Mouse (Mus musculus): Measurements from ENCODE around the gene Stat2. TPM values are rescaled to one million over a fixed set of nuclear protein-coding genes. Genes with fewer than 3 reads are reported as not detected.
"Not testable (repeated sequence)": the region's sequence is repeated elsewhere in the genome, so short reads cannot be mapped to it uniquely, and the experiment has no call there.

Gene Stat2
- total RNA-seq, 2 experiments from 2014 or later: 17.4 to 27.5 TPM

DNA sequence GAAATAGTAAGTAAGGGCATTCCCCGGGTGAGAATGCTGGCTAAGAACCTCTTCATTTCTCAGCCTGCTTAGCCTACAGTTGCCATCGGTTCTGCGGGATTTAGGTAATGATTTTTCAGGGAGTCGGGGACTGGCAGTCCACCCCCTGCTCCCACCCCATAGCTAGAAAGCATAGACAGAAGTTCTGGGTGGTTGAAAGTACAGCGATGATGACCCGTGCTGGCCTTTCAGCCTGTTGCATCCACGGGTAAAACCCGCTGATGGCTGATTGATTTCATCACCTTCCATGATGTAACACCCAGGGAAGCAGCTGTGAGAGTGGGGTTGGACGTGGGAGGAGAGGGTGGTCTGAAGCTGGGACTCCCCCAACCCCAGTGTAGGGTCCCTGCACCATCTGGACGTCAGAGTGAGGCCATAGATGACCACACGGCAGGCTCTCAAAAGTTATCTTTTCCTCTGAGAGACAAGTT lies 28.4 kb downstream of the Stat2 start, which contains the start of gene Il23a:
TSS of gene Il23a (minus strand) at position 51 of the 470 bp plus-strand sequence.
- DNase-seq: no peak

DNA sequence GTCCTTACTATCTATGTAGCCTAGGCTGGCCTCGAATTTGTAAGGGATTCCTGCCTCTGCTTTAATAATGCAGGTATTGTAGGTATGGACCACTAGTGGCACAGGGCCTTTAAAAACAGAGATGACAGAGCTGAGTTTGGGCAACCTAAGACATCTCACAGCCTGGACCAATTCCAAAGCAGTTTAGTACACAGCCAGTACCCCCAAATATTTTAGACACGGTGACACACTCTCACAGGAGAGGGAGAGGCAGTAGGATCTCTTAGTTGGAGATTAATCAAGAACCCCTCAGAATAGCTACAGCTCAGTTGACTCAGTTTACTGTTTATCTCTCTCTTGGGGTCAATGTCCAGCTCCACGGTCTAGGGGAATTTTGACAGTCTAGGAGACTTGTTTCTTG lies 32.0 kb downstream of the Stat2 start:
- DNase-seq: no peak

DNA sequence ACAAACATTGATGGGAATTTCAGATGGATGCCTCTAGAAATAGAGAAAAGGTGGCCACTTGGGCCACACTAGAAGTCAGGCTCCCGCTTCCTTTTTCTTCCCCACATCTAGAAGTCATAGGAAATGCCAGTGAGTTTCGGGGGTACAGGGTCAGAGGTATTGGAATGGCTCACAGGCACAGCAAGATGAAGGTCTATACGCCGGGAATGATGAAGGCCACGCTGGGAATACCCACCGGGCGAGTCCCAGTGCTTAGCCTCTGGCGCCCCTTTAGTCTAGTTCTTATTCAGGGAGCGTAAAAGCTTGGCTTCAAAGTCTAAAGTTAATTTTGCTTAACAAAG lies 32.4 kb downstream of the Stat2 start:
- DNase-seq: no peak

DNA sequence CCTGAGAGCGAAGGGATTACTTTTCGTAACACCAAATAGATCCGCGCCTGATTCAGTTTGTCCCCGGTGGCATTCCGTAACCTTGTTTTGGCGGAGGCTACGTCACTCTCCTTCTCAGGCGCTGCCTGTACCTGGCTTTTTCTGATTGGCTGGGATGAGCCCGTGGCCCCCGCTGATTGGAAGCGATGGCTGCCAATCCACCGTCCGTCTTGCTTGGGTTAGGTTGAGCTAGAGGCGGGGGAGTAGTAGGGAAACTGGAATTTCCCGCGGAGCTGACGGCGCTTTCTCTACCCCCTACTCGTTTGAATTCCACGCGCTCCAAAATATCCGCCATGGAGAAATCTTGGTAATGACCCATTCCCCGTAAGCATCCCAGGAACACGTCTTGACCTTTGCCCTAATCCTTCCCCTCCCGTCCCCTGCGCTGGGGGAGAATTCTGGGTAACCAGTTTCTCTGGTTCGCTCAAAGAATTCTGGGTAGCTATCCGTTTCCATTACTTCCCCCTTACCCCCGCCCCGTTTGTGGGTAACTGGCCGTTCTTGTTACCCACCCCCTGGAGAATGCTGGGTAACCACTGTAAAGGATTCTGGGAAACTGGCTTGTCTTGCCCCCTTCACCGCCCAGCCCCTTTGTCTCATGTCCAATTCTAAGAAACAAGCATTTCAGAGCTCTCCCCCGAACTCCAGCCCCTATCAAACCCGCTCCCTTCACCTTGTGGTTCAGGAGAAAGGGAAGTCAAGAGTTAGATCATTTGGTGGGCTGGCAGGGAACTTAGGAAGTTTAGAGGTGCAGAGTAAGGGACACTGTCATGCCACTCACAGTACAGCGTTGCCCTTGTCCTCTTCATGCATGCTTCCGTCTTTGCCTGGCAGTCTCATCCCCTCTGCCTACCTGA lies 33.0 kb downstream of the Stat2 start, which contains the start of gene Pan2:
TSS of gene Pan2 (plus strand) at position 210 of the 896 bp plus-strand sequence.
- DNase-seq: peak; percentile 99

DNA sequence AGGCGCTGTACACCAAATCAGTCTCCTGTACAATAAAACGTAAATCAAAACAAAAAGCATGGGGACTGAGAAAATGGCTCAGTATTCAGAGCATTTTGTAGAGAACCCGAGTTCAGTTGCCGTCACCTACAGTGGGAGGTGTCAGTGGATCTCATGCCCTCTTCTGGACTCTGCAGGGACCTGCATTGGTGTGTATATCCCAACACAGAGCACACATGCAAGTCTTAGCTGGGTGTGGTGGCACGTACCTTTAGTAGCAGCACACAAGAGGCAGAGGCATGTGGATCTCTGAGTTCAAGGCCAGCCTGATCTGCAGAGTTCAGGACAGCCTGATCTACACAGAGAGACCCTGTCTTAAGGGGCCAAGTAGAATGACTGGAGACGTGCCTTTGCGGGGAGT lies 39.3 kb downstream of the Stat2 start:
- DNase-seq: peak; percentile 16

DNA sequence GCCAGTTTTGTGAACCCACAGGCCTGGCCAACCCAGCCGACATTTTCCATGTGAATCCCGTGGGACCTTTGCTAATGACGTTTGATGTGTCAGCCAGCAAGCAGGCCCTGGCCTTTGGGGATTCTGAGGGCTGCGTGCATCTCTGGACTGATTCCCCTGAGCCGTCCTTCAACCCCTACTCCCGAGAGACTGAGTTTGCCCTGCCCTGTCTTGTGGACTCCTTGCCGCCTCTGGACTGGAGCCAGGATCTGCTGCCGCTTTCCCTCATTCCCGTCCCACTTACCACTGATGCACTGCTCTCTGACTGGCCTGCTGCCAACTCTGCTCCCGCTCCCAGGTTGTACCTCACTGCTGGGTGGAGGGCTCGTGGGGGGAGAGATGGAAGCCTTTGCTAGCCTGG lies 39.8 kb downstream of the Stat2 start:
- DNase-seq: peak; percentile 83

DNA sequence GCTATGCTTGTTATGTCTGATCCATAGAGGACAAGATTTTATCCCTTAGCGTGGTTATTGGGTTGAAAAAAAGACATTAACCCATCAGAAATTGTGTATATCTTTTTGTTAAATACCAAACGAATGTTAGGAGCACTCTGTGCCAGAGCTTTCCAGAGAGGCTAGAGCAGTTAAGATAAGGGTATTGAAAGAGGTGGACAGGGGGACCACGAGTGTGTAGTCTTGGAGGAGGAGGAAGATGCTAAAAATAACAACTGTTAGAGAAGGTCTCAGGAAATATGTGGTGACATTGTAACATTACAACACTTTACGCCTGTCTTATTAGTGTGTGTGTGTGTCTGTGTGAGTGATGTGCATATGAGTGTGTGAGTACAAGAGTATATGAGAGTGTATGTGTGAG lies 40.5 kb downstream of the Stat2 start:
- no peak for DNase-seq

DNA sequence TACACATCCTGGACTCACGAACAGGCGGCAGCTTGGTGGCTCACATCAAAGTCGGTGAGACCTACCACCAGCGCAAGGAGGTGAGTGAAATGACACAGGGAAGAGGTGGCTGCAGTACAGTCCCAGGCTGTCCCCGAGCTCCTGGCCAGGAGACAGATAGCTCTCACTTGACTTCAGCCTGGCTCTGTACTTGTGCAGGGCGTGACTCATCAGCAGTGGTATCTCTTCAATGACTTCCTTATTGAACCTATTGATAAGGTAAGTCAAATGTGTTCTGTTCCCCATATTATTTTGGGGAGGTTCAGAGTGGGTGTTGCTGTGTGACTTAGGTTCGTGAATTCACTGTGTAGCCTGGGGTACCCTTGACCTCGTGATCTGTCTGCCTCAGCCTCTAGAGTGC lies 45.2 kb downstream of the Stat2 start:
- no peak for DNase-seq

DNA sequence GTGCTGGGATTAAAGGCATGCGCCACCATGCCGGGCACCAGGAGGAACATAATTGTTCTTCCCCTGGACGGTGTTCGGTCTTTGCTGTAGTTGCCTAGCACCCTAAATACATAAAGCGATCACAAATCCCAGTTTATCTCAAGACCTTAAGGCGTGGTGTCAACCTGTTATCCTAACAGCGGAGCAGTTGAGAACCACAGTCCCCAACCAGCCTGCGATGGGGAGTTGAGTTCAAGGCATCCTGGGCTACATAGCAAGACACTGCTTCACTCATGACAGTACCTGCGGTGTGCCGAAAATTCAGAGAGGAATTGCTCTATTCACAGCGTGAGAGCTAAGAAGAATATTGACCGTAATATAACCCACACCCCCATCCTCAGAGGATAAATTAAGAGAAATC lies 51.3 kb downstream of the Stat2 start:
- DNase-seq: no peak

DNA sequence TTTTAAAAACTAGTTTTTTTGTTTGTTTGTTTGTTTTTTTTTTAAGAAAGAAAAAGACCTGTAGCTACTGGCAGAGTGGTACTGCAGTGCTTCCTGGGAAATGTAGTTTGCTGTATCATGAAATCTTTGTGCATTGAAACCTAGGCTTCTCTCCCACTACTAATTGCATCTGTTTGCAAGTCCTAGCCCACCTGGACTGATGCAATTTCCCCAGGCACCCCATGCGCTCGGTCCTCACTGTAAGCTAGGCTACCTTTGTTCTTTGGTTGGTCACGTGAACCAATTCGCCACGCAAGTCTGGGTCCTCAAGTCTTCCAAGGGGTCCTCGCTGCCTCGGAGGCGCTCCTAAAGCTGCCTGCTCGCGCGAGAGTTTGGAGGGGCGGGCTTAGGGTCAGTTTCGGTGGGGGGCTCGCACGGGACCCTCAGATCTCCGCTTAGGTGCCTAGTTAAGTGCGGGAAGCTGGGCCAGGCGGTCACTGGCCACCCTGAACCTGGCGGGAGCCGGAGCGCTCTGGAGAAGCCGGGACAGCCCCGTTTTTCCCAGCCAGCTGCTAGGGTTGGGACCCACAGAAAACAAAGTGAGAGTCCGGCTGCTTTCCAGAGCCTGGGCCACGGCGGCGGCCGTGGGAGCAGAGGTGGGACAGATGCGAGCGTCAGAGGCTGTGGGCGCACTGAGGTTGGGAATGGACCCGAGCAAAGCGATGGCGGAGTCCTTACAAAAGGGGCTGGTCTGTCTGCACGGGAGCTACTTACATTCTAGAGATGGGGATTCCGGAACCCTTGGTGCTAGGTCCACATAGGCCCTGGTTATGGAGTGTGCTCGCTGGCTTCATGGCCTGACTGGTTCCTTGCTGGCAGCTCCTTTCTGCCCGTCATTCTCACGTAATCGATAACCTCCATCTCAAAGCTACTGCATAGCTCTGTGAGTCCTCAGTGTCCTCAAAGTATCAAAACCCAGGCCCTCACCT lies 52.1 kb downstream of the Stat2 start, which contains the start of gene Cnpy2:
TSS of gene Cnpy2 (plus strand) at position 319 of the 968 bp plus-strand sequence.
- DNase-seq: peak; percentile 87

DNA sequence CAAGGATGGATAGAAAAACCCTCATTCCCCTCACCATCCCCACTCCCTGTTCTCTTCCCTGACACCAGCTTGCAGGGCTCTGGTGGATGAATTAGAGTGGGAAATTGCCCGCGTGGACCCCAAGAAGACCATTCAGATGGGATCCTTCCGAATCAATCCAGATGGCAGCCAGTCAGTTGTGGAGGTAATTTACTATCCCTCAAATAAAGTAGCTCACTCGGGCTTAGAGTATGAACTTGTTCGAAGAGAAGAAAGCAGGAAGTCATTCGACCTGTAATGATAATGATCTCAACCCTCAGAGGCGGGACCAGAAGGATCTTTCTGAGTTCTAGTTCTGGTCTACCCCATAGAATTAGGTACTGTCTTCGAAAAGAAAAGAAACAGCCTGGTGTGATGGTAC lies 53.2 kb downstream of the Stat2 start:
- no peak for DNase-seq

DNA sequence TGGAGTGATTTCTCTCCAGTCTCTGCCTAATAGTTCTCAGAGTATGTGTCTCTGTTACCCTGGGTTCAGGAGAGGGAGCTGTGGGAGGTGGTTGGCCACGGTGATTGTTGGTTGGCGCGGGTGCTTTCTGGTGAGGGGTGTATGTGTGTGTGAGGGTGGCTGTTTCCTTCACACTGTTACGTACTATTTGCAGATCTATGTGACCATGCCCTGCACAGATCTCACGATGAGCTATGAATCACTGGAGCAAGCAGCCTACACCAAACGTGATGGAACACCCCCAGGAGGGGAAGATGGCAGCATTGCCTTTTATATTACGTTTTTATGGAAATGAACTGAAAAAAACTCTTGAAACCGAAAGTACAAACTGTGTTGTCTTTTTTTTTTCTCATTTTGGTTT lies 56.5 kb downstream of the Stat2 start:
- DNase-seq: no peak

DNA sequence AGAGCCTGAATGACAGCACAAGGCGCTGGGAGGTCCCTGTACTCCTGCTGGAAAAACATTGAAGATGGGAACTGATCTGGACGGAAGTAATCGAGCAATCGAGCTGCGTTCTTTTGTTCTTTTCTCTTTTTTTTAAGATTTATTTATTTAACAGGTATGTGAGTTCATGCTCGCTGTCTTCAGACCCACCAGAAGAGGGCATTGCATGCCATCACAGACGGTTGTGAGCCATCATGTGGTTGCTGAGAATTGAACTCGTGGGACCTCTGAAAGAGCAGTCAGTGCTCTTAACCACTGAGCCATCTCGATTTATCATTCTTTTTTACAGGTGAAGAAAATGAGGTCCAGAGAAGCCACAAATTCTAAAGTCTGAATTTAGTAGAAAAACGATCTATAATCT lies 57.3 kb downstream of the Stat2 start:
- DNase-seq: no peak

DNA sequence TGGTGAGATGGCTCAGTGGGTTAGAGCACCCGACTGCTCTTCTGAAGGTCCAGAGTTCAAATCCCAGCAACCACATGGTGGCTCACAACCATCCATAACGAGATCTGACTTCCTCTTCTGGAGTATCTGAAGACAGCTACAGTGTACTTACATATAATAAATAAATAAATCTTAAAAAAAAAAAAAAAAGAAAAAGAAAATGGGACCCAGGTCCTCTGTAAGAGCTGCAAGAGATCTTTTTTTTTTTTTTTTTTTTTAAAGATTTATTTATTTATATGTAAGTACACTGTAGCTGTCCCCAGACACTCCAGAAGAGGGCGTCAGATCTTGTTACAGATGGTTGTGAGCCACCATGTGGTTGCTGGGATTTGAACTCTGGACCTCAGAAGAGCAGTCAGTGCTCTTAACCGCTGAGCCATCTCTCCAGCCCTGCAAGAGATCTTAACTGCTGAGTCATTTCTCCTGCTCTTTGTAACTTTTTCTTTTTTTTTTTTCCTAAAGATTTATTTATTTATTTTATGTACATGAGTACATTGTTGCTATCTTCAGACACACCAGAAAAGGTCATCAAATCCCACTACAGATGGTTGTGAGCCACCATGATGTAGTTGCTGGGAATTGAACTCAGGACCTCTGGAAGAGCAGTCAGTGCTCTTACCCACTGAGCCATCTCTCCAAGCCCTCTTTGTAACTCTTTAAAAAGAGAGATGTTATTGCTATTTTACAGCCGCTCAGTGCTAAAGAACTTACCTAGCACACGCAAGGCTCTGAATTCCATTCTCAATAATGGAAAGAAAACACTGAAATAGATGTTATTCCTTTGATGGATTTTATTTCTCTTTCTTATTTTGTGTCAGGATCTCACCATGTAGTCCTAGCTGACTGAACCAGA lies 62.2 kb downstream of the Stat2 start:
- DNase-seq: not testable (repeated sequence)

DNA sequence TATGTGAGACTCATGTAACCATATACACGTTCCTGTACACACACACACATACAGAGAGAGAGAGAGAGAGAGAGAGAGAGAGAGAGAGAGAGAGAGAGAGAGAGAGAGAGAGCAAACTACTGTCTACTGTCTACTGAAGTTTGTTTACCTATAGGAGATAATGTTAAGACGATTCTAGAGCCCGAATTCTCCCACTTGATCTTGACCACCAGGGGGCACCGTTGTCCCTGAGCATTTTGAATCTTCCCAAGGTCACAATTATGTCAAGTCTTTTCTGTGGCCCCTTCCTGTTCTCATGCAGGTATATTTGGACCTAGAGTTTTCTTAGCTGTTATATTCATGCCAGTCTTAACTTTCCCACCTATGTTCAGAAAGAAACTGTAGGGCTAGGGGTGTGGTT lies 65.2 kb downstream of the Stat2 start:
- peak; percentile 87 for DNase-seq

DNA sequence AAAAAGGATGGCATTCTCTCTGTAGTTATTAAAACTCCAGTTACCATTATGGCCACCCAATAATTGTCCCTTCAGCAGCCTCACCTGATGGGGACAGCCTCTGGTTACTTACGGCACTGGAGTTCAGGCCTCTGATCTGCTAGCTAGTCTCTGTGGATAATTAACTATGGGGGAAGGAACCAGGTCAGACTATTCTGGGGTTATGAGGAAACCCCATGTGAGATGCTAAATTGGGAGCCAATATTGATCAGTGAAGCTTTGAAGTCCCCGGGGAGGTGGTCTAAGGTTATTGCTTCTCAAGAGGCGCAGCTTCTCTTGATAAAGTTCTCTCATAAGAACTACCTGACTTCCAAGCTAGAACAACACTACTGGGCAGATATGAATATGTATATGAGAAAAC lies 65.8 kb downstream of the Stat2 start:
- no peak for DNase-seq

DNA sequence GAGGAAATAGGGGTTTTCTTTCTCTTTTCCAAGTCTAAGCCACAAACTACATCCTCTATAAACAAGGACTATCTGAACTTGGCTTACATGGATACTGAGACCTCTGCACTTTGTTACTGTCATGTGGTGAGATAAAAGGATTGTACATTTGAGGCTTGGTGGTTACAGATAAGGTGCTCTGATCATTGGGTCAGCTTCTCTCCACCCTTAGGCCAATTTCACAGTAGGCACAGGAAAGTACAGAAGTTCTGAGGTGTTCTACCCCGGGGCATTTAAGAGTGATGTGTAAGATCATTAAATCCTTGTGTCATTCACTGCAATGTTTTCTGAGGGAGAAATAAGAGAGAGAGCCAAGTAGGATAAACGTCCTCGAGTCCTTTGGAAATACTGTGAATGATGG lies 66.2 kb downstream of the Stat2 start:
- DNase-seq: no peak

DNA sequence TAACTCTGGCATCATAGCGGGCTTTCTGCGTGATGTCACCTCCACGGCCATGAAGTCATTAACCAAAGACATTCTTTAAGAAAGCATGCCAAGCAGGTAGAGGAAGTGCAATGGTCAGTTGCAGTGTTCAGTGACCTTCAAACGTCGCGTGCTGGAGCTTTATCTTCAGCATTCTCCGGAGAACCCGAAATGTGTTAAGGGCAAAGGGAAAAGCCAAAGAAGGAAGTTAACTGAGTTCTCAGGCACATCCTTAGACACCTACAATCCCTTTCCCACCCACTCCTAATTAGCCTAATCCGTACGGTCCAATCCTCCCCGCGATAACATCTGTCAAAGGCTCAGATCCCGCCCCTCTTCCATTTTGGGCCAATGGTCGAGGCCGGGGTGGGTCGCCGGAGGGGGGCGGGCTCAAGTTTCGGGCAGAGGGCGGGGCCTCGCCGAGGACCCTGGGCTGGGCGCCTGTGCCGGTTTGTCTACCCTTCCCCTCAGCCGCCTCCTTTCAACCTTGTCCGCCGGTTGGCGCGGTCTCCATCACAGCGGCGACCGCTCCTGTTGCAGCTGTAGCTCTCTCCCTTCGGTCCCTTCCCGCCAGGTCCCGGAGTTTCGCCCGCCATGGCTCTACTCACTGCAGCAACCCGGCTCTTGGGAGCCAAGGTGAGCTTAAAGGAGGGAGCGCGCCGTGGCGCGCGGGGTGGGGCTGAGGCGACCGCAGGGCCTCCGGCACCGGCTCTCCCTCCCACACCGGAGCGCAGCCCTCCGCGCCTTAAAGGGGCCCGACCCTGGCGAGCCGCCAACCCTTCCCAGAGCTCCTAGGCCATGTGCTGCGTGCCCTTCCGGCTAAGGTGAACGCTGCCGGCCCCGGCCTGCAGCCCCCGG lies 67.2 kb downstream of the Stat2 start, which contains the start of gene Cs:
TSS of gene Cs (plus strand) at position 429 of the 876 bp plus-strand sequence.
- DNase-seq: peak; percentile 99

DNA sequence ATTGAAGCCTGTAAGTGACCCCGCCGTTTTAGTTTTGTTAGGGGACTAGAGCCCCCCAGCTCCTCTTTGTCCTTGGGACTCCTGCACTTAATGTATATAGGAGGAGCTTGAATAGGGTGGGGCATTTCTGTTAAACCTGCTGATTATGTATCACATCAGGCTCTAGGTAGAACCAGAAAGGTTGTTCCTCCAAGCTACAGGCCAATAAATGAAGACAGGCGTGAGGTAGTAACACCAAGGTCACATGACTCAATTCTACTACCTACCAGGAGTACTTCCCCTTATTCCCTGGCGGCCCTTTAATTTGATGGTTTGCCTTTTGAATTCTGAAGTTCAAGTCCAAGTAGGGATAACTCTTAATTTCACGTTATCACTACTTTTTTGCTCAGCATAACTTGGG lies 68.1 kb downstream of the Stat2 start:
- DNase-seq: no peak

DNA sequence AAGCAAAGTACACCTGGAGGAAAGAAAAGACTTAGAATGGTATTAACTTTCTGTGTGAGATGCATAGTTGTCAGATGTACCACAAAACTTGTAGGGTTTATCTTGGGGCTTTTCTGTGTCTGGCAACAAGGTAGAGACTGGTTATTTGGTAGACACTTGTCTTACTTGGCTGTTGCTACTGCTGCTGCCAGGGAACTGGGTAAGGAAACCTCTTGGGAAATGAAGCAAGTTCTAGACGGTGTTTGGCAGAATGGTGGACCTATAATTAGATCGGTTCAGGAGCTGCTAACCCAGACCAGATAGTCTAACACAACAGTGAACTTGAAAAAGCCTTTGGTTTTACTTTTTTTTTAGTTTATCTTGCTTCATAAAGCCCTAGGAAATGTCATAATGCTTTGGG lies 68.6 kb downstream of the Stat2 start:
- peak; percentile 30 for DNase-seq

DNA sequence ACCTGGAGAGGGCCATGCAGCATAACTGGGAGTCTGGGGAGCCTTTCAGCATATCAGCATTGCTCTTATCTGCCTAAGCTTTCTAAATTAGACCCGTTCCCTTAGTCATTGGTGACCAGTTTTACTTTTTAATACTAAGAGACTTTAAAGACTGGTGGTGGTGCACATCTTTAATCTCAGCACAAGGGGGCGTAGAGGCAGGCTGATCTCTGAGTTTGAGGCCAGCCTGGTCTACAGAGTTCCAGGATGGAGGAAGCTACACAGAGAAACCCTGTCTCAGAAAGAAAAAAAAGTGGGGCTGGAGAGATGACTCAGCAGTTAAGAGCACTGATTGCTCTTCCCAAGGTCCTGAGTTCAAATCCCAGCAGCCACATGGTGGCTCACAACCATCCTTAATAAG lies 69.9 kb downstream of the Stat2 start:
- DNase-seq: no peak
